Mouse (Mus musculus) stomach, postnatal 0 days (tissue): ENCODE results near the gene Gm13889. TPM values are rescaled to one million over a fixed set of nuclear protein-coding genes. Genes with fewer than 3 reads are reported as not detected.
A peak's percentile ranks its signal among the peaks of the same experiment; 100 is the strongest.

Source experiments
- ATAC-seq: fragments of 200-750 bp; cut with Nextera tagmentation; 2 replicates; pipeline ENCODE4 v1.8.0; 2017; ENCODE audit not compliant: low FRiP score, low TSS enrichment
- DNase-seq: peaks from one replicate; pipeline ENCODE4 v3.0.0-alpha.2; 2016; ENCODE audit warnings: low spot score
- H3K27ac ChIP-seq: fragments of 300-500 bp; sonication (generic); replicated peaks from 2 replicates; pipeline ENCODE4 v1.5.1; 2014; ENCODE audit warnings: mild to moderate bottlenecking, control low read depth
- H3K27me3 ChIP-seq: fragments of 300-500 bp; sonication (generic); 2 replicates; pipeline ENCODE4 v1.6.1; 2014; ENCODE audit warnings: low read length; ENCODE audit not compliant: control insufficient read depth, insufficient read depth
- H3K36me3 ChIP-seq: fragments of 300-500 bp; sonication (generic); 2 replicates; pipeline ENCODE4 v1.6.1; 2014; ENCODE audit warnings: low read length, mixed read lengths; ENCODE audit not compliant: control insufficient read depth, insufficient read depth
- H3K4me1 ChIP-seq: fragments of 300-500 bp; sonication (generic); replicated peaks from 2 replicates; pipeline ENCODE4 v1.6.1; 2014; ENCODE audit warnings: antibody characterized with exemption; ENCODE audit not compliant: control insufficient read depth, insufficient read depth
- H3K4me2 ChIP-seq: fragments of 300-500 bp; sonication (generic); replicated peaks from 2 replicates; pipeline ENCODE4 v1.6.1; 2014; ENCODE audit warnings: low read depth, mild to moderate bottlenecking, control low read depth, moderate library complexity
- H3K4me3 ChIP-seq: fragments of 300-500 bp; sonication (generic); 2 replicates; pipeline ENCODE4 v1.5.1; 2014; ENCODE audit warnings: low read depth, low read length, control low read depth
- H3K9ac ChIP-seq: fragments of 300-500 bp; sonication (generic); 2 replicates; pipeline ENCODE4 v1.6.1; 2014; ENCODE audit warnings: mild to moderate bottlenecking, low read length, control low read depth, mixed read lengths
- H3K9me3 ChIP-seq: fragments of 300-500 bp; sonication (generic); 2 replicates; pipeline ENCODE4 v1.6.1; 2016; ENCODE audit warnings: low read length; ENCODE audit not compliant: control insufficient read depth
- CTCF ChIP-seq: IDR thresholded peaks from 2 replicates; pipeline ENCODE4 v1.5.1; 2016; ENCODE audit warnings: antibody characterized with exemption, low read depth, mild to moderate bottlenecking, moderate library complexity
- EP300 ChIP-seq: optimal IDR thresholded peaks from 2 replicates; pipeline ENCODE3; 2016; ENCODE audit warnings: antibody characterized with exemption
- WGBS: fragments of 180-500 bp; shearing (Covaris S2); extraction: QIAGEN DNeasy Blood & Tissue Kit; methylation state at CpG from one replicate; pipeline ENCODE4 v1.1.7; 2014; 5-methylcytosine and 5-hydroxymethylcytosine counted together
- polyA plus RNA-seq: library from polyadenylated mRNA; unstranded; fragments of >200 nt; fragmentation: Nextera tagmentation; extraction: Ambion mirVana; gene quantifications from 2 replicates; pipeline ENCODE4 v1.2.1, GENCODE M21; 2015

Gm13889 gene
- polyA plus RNA-seq, 1 experiment from 2014 or later: 82.0 TPM

- H3K27me3 ChIP-seq: no peaks in the 10 kb centered on the region; the same call in 1 of the 2 replicates
- peak overlapping the region; percentile 95 for H3K27ac ChIP-seq
- no peaks in the 10 kb centered on the region for H3K4me1 ChIP-seq
- no peak for TF ChIP-seq EP300
- TF ChIP-seq CTCF: no peak
- ATAC-seq (no peak), DNase-seq (no peak)
- H3K9ac ChIP-seq: peak overlapping the region; percentile 92
- H3K4me3 ChIP-seq: peak overlapping the region; percentile 75
- H3K9me3 ChIP-seq: no peaks in the 10 kb centered on the region
- peak overlapping the region; percentile 62 for H3K4me2 ChIP-seq
- WGBS: 2% methylated on average over 31 of the region's 31 CpGs
- no peaks in the 10 kb centered on the region for H3K36me3 ChIP-seq
These were observed 1.1 kb downstream of the Gm13889 start for GRCm38 (mm10) chr2:93955886-93956285.

GRCm38 (mm10) chr2:93954781-93955578 lies 2.0 kb downstream of the Gm13889 start:
- no peaks in the 10 kb centered on the region for H3K9me3 ChIP-seq
- ATAC-seq (peak; percentile 28; the same call in 1 of the 2 replicates), DNase-seq (peak; percentile 42)
- 1% methylated on average over 32 of the region's 32 CpGs for WGBS
- peak overlapping the region; percentile 75 for H3K4me3 ChIP-seq
- peak overlapping the region; percentile 95 for H3K27ac ChIP-seq
- peak; percentile 39 for TF ChIP-seq CTCF
- no peak for TF ChIP-seq EP300
- H3K4me2 ChIP-seq: peak overlapping the region; percentile 62
- H3K27me3 ChIP-seq: no peaks in the 10 kb centered on the region; the same call in 1 of the 2 replicates
- H3K36me3 ChIP-seq: no peaks in the 10 kb centered on the region
- H3K4me1 ChIP-seq: no peaks in the 10 kb centered on the region
- peak overlapping the region; percentile 92 for H3K9ac ChIP-seq

GRCm38 (mm10) chr2:93953726-93954125 lies 3.3 kb downstream of the Gm13889 start:
- Histone ChIP-seq H3K9ac (peak overlapping the region; percentile 13; the same call in 1 of the 2 replicates), H3K36me3 (no peaks in the 10 kb centered on the region), H3K4me3 (0 out of 2 replicates have a peak overlapping the region, but pooled peaks have one; percentile 75), H3K27me3 (no peaks in the 10 kb centered on the region; the same call in 1 of the 2 replicates), H3K27ac (peak overlapping the region; percentile 69), H3K4me1 (no peaks in the 10 kb centered on the region), H3K9me3 (no peaks in the 10 kb centered on the region), H3K4me2 (peak overlapping the region; percentile 62)
- ATAC-seq: no peak
- TF ChIP-seq EP300 (no peak), CTCF (no peak)
- DNase-seq: no peak
- WGBS: 45% methylated on average over 9 of the region's 9 CpGs

- Histone ChIP-seq H3K4me1 (no peaks in the 10 kb centered on the region), H3K36me3 (no peaks in the 10 kb centered on the region), H3K9ac (no peak overlapping the region), H3K4me3 (no peak overlapping the region), H3K9me3 (no peaks in the 10 kb centered on the region), H3K27ac (no peak overlapping the region), H3K27me3 (no peaks in the 10 kb centered on the region), H3K4me2 (no peak overlapping the region)
- ATAC-seq (no peak), DNase-seq (no peak)
- TF ChIP-seq CTCF (no peak), EP300 (no peak)
- WGBS: 72% methylated on average over 5 of the region's 5 CpGs
These were observed 10.0 kb downstream of the Gm13889 start for GRCm38 (mm10) chr2:93946976-93947375.

- ATAC-seq (no peak), DNase-seq (no peak)
- H3K4me3 ChIP-seq: no peak overlapping the region
- H3K27me3 ChIP-seq: no peaks in the 10 kb centered on the region
- no peak overlapping the region for H3K9ac ChIP-seq
- no peaks in the 10 kb centered on the region for H3K9me3 ChIP-seq
- no peaks in the 10 kb centered on the region for H3K36me3 ChIP-seq
- no peaks in the 10 kb centered on the region for H3K4me1 ChIP-seq
- TF ChIP-seq EP300 (no peak), CTCF (no peak)
- WGBS: 59% methylated on average over 4 of the region's 4 CpGs
- no peak overlapping the region for H3K4me2 ChIP-seq
- no peak overlapping the region for H3K27ac ChIP-seq
These were observed 12.1 kb downstream of the Gm13889 start for GRCm38 (mm10) chr2:93944855-93945254.

- no peaks in the 10 kb centered on the region for H3K36me3 ChIP-seq
- no peaks in the 10 kb centered on the region for H3K4me1 ChIP-seq
- no peak overlapping the region for H3K4me3 ChIP-seq
- WGBS: 96% methylated on average over 2 of the region's 2 CpGs
- H3K27ac ChIP-seq: no peak overlapping the region
- DNase-seq (no peak), ATAC-seq (no peak)
- H3K27me3 ChIP-seq: no peaks in the 10 kb centered on the region
- peak; percentile 49 for TF ChIP-seq CTCF
- no peak for TF ChIP-seq EP300
- no peak overlapping the region for H3K9ac ChIP-seq
- no peak overlapping the region for H3K4me2 ChIP-seq
- no peaks in the 10 kb centered on the region for H3K9me3 ChIP-seq
These were observed 12.9 kb downstream of the Gm13889 start for GRCm38 (mm10) chr2:93944099-93944498.
